Mouse (Mus musculus): ENCODE measurements around the gene Tbpl1.

DNA sequence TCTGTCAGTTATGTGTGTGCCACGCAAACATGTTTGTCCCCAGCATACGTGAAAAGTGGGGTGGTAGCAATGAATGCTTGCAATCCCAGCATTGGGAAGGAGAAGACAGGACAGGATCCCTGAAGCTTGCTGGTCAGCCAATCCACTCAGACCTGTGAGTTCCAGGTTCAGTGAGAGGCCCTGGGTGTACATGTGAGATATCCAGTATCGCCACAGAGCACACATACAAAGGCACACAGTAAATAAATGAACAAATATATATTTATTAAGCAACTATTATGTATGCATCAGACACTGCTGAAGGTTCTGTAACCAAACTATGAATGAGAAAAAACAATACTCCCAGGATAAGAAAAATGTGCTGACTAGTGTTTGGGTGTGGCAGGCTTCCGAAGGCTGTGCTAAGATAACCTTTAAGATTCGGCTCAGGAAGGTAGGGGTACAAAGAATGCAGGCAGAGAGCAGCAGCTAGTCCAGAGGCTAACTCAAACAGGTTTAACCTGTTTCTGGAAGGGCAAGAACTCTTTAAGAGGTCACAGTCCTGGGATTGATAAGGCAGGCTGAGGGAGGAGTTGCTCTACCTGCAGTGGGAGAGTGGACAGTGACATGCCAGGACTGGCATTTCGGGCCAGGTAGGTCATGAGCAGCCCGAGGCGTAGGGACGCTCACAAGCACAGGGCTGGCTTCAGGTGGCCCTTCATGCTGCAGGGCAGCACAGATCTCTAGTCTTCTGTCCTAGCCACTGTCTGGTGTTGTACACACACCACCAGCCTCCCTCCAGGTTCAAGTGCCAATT is 33.4 kb downstream of the Tbpl1 start:
- TF ChIP-seq CTCF (IDR thresholded peaks at IDR 0.05) (no peak), EP300 (IDR thresholded peaks at IDR 0.05) (no peak)

Measured in lung, postnatal 0 days (tissue).